Mouse (Mus musculus): Measurements from ENCODE around the gene Tatdn2. TPM values are rescaled to one million over a fixed set of nuclear protein-coding genes. Genes with fewer than 3 reads are reported as not detected.

The Tatdn2 gene
- polyA plus RNA-seq, 1 experiment from 2014 or later, result 0.97 TPM

DNA sequence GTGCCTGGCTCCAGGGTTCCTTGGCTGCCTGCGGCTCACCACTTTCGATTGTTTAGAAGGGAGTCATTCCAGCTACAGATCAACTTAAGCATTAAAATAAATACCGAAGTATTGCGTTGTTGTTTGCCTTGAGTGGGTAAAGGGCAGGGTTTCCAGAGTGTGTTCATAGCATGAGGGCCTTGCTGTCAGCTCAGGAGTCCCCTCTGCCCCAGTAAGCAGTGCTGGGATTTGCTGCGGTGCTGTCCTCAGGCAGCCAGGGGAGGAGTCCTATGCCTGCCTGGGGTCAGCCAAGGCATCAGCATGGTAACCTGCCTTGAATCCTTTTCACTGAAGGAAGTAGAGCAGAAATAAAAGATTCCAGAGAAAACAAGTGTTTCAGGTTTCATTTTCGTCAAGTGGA, 40.0 kb upstream of the Tatdn2 start:
- WGBS, result 90% methylated on average over 6 of the region's 6 CpGs
- Histone ChIP-seq H3K9ac (ENCODE audit: low read length) (no peak overlapping the region), H3K36me3 (ENCODE audit: control insufficient read depth, insufficient read depth, low read length) (no peaks in the 10 kb centered on the region), H3K27me3 (ENCODE audit: control insufficient read depth, insufficient read depth, low read length) (no peaks in the 10 kb centered on the region), H3K4me2 (ENCODE audit: low read depth) (no peak overlapping the region), H3K9me3 (ENCODE audit: control insufficient read depth, low read length) (no peaks in the 10 kb centered on the region), H3K27ac (ENCODE audit: low read depth, low read length) (no peak overlapping the region), H3K4me3 (ENCODE audit: low read depth, low read length) (no peak overlapping the region), H3K4me1 (ENCODE audit: control insufficient read depth, insufficient read depth, low read length) (no peaks in the 10 kb centered on the region)
- ATAC-seq (ENCODE audit: insufficient read depth, low FRiP score, low TSS enrichment), result no peak
- DNase-seq (ENCODE audit: low spot score), result no peak

- Histone ChIP-seq H3K36me3 (ENCODE audit: control insufficient read depth, insufficient read depth, low read length) (no peaks in the 10 kb centered on the region), H3K9me3 (ENCODE audit: control insufficient read depth, low read length) (no peaks in the 10 kb centered on the region), H3K27ac (ENCODE audit: low read depth, low read length) (no peak overlapping the region), H3K4me3 (ENCODE audit: low read depth, low read length) (no peak overlapping the region), H3K4me2 (ENCODE audit: low read depth) (no peak overlapping the region), H3K27me3 (ENCODE audit: control insufficient read depth, insufficient read depth, low read length) (no peaks in the 10 kb centered on the region), H3K4me1 (ENCODE audit: control insufficient read depth, insufficient read depth, low read length) (no peaks in the 10 kb centered on the region), H3K9ac (ENCODE audit: low read length) (no peak overlapping the region)
- ATAC-seq (ENCODE audit: insufficient read depth, low FRiP score, low TSS enrichment) (no peak), DNase-seq (ENCODE audit: low spot score) (no peak)
- WGBS, result 71% methylated on average over 3 of the region's 3 CpGs
Observed at GRCm38 (mm10) chr6:113658226-113658625, 38.6 kb upstream of the Tatdn2 start.

DNA sequence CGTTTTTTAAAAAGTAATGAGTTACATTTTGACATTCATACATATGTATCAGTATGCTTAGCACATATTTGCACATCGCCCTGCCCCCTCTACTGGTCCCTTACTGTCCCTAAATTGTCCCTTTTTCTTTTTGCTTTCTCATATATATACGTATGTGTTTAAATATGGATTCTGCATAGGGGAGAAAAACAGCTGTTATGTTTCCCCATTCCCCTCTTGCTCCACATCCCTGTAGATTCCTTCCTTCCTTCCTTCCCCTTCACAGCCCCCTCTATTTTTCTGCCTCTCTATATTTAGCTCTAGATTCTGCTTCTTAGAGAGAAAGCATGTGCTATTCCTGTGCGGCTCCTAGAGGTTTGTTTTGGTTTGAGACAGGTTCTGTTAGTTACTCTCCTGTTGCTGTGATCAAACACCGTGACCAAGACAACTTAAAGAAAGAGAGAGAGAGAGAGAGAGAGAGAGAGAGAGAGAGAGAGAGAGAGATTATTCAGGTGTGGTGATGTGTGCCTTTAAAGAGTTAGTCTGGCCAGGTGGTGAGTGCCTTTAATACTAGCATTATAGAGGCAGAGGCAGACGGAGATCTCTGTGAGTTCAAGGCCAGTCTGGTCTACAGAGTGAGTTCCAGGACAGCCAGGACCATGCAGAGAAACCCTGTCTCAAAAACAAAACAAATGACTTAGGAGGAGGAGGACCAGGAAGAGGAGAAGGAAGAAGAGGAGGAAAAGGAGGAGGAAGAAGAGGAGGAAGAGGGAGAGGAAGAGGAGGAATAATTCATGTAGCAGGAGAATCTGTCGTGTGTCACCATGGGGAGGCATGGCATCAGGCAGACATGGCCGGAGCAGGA, 37.0 kb upstream of the Tatdn2 start:
- no peak for DNase-seq (ENCODE audit: low spot score)
- H3K4me3 ChIP-seq (ENCODE audit: low read depth, low read length), result no peak overlapping the region
- H3K27me3 ChIP-seq (ENCODE audit: control insufficient read depth, insufficient read depth, low read length), result no peaks in the 10 kb centered on the region
- H3K4me1 ChIP-seq (ENCODE audit: control insufficient read depth, insufficient read depth, low read length), result no peaks in the 10 kb centered on the region
- H3K27ac ChIP-seq (ENCODE audit: low read depth, low read length), result no peak overlapping the region
- WGBS, result 81% methylated on average over 8 of the region's 8 CpGs
- no peaks in the 10 kb centered on the region for H3K36me3 ChIP-seq (ENCODE audit: control insufficient read depth, insufficient read depth, low read length)
- no peak overlapping the region for H3K4me2 ChIP-seq (ENCODE audit: low read depth)
- no peak for ATAC-seq (ENCODE audit: insufficient read depth, low FRiP score, low TSS enrichment)
- no peak overlapping the region for H3K9ac ChIP-seq (ENCODE audit: low read length)
- no peaks in the 10 kb centered on the region for H3K9me3 ChIP-seq (ENCODE audit: control insufficient read depth, low read length)

DNA sequence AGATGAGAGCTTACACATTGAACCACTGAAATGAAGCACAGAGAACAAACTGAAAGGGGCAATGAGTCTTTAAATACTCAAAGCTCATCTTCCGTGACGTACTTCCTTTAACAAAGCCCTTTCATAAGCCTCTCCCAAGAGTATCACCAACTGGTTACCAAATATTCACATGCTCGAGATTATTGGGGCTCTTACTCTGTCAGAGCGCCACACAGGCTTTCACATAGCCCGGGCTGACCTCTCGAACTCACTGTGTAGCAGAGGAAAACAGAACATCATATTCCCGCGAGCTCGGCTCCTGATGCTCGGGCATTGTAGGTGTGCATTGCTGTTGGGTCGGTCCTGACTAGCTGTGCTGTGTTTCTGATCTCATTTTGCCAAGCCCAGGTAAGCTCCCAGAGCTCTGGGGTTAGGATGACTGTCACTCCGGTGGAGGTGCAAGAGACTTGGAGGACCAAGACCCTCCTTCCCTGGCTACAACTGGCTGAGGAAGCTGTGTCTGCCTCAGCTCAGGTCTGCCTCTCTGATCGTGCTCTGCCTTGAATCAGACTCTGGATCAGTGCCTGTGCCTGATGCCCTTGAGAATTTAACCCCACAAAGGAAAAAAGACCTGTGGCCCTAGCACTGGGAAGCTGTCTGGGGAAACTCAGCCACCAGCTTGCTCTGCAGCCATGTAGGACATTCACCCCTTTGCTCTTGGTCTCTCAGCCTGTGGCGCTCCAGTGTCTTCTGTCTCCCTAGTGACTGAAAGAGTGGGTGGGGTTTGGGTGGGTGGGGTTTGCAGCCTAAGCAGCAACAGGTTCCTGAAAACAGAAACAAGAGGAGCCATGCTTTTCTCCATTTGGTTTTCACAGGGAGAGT, 36.1 kb upstream of the Tatdn2 start:
- ATAC-seq (ENCODE audit: insufficient read depth, low FRiP score, low TSS enrichment) (no peak), DNase-seq (ENCODE audit: low spot score) (no peak)
- Histone ChIP-seq H3K9me3 (ENCODE audit: control insufficient read depth, low read length) (no peaks in the 10 kb centered on the region), H3K9ac (ENCODE audit: low read length) (no peak overlapping the region), H3K4me2 (ENCODE audit: low read depth) (no peak overlapping the region), H3K4me1 (ENCODE audit: control insufficient read depth, insufficient read depth, low read length) (no peaks in the 10 kb centered on the region), H3K4me3 (ENCODE audit: low read depth, low read length) (no peak overlapping the region), H3K27ac (ENCODE audit: low read depth, low read length) (no peak overlapping the region), H3K27me3 (ENCODE audit: control insufficient read depth, insufficient read depth, low read length) (no peaks in the 10 kb centered on the region), H3K36me3 (ENCODE audit: control insufficient read depth, insufficient read depth, low read length) (no peaks in the 10 kb centered on the region)
- 76% methylated on average over 14 of the region's 14 CpGs for WGBS

DNA sequence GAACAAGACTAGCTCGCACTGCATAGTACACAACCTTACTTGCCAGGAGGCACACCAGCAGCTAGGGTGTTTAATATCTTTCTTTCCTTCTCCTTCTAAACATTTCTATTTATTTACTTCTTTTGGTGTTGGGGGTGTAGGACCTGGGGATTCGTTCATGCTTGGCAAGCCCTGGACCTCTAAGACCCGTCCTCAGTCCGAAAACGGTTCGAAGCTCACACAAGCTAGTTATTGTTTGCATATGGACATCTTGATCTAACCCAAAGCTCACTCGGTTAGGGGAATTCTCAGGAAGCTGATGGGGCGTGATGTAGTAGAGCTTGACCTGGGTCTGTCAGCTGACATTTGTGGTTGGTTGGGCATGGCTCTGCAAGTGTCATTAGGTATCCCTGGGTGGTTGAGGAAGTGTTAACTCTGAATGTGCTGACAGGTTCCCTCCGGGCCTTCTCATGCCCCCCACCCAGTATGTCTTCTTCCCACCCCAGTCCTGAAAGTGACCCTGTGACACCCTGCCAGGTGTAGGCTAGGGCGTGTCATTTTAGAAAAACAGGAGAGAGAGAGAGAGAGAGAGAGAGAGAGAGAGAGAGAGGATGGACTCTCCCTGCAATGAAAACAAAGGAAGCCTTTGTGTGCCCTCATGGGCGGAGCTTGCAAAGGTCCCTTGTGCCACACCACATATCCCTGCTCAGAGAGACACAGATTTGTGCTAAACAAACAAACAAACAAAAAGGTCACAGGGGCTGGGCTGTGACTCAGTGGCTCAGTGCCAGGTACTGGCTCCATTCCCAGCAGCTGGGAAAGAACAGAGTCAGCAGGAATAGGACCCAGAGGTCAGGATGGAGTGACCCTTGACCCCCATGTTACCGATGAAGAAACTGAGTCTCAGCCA, 35.3 kb upstream of the Tatdn2 start:
- no peaks in the 10 kb centered on the region for H3K36me3 ChIP-seq (ENCODE audit: control insufficient read depth, insufficient read depth, low read length)
- no peak overlapping the region for H3K4me3 ChIP-seq (ENCODE audit: low read depth, low read length)
- H3K4me1 ChIP-seq (ENCODE audit: control insufficient read depth, insufficient read depth, low read length), result no peaks in the 10 kb centered on the region
- no peak overlapping the region for H3K4me2 ChIP-seq (ENCODE audit: low read depth)
- no peak overlapping the region for H3K27ac ChIP-seq (ENCODE audit: low read depth, low read length)
- no peaks in the 10 kb centered on the region for H3K9me3 ChIP-seq (ENCODE audit: control insufficient read depth, low read length)
- H3K9ac ChIP-seq (ENCODE audit: low read length), result no peak overlapping the region
- H3K27me3 ChIP-seq (ENCODE audit: control insufficient read depth, insufficient read depth, low read length), result no peaks in the 10 kb centered on the region
- WGBS, result 52% methylated on average over 12 of the region's 12 CpGs
- DNase-seq (ENCODE audit: low spot score), result no peak
- ATAC-seq (ENCODE audit: insufficient read depth, low FRiP score, low TSS enrichment), result no peak

- ATAC-seq (ENCODE audit: insufficient read depth, low FRiP score, low TSS enrichment) (no peak), DNase-seq (ENCODE audit: low spot score) (no peak)
- no peak overlapping the region for H3K4me2 ChIP-seq (ENCODE audit: low read depth)
- no peaks in the 10 kb centered on the region for H3K36me3 ChIP-seq (ENCODE audit: control insufficient read depth, insufficient read depth, low read length)
- no peaks in the 10 kb centered on the region for H3K4me1 ChIP-seq (ENCODE audit: control insufficient read depth, insufficient read depth, low read length)
- no peak overlapping the region for H3K9ac ChIP-seq (ENCODE audit: low read length)
- no peak overlapping the region for H3K4me3 ChIP-seq (ENCODE audit: low read depth, low read length)
- no peaks in the 10 kb centered on the region for H3K27me3 ChIP-seq (ENCODE audit: control insufficient read depth, insufficient read depth, low read length)
- no peaks in the 10 kb centered on the region for H3K9me3 ChIP-seq (ENCODE audit: control insufficient read depth, low read length)
- H3K27ac ChIP-seq (ENCODE audit: low read depth, low read length), result no peak overlapping the region
- WGBS, result 94% methylated on average over 8 of the region's 8 CpGs
Observed at GRCm38 (mm10) chr6:113662964-113663700, 33.7 kb upstream of the Tatdn2 start.

DNA sequence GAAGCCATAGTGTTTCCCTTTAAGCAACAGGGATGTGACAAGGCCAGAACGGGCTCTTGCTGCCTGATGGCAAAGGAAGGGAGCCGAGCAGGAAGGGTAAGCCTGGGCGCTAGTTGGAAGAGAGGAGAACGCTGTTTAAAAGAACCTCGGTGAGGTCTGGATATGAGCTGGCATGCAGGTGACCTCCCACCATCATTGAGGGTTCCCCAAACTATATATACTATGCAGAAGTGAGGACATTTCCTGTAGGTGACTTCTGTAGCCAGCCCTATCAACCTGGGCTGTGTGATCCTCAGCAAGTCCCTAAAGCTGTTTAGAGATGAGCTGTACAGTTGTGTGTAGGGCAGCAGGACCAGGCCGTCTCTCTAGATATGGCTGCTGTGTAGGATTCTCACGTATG, 32.5 kb upstream of the Tatdn2 start:
- no peak overlapping the region for H3K4me3 ChIP-seq (ENCODE audit: low read depth, low read length)
- 85% methylated on average over 7 of the region's 7 CpGs for WGBS
- no peak for DNase-seq (ENCODE audit: low spot score)
- H3K4me1 ChIP-seq (ENCODE audit: control insufficient read depth, insufficient read depth, low read length), result 0 out of 2 replicates have a peak, but pooled peaks cover 2% of the 10 kb centered on the region
- H3K27me3 ChIP-seq (ENCODE audit: control insufficient read depth, insufficient read depth, low read length), result no peaks in the 10 kb centered on the region
- no peak for ATAC-seq (ENCODE audit: insufficient read depth, low FRiP score, low TSS enrichment)
- no peaks in the 10 kb centered on the region for H3K9me3 ChIP-seq (ENCODE audit: control insufficient read depth, low read length)
- no peak overlapping the region for H3K9ac ChIP-seq (ENCODE audit: low read length)
- H3K4me2 ChIP-seq (ENCODE audit: low read depth), result no peak overlapping the region
- no peaks in the 10 kb centered on the region for H3K36me3 ChIP-seq (ENCODE audit: control insufficient read depth, insufficient read depth, low read length)
- no peak overlapping the region for H3K27ac ChIP-seq (ENCODE audit: low read depth, low read length)

DNA sequence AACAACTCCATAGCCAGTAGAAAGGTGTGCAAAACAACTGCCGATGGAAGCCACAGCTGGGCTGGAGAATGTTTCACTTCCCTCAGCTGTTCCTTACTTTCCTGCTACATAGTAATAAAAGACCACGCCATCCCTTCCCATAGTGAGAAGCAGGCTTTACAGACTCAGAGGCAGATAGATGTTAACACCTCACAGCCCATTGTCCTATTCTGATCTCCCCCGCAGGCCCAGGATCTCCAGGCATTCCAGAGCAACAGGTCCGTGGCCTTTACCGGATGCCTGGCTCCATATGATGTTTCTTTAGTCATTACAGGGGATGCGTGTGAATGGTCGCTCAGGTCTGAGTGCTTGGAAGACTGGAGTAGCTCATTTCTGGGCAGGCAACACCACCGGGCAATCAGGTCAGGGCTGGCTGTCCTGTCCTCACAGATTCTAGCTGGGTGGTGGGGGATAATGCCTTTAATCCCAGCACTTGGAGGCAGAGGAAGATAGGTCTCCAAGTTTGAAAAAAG, 29.2 kb upstream of the Tatdn2 start:
- no peak for DNase-seq (ENCODE audit: low spot score)
- Histone ChIP-seq H3K9me3 (ENCODE audit: control insufficient read depth, low read length) (no peaks in the 10 kb centered on the region), H3K4me3 (ENCODE audit: low read depth, low read length) (no peak overlapping the region), H3K4me2 (ENCODE audit: low read depth) (no peak overlapping the region), H3K9ac (ENCODE audit: low read length) (no peak overlapping the region), H3K27ac (ENCODE audit: low read depth, low read length) (no peak overlapping the region), H3K4me1 (ENCODE audit: control insufficient read depth, insufficient read depth, low read length) (0 out of 2 replicates have a peak, but pooled peaks cover 2% of the 10 kb centered on the region), H3K27me3 (ENCODE audit: control insufficient read depth, insufficient read depth, low read length) (no peaks in the 10 kb centered on the region), H3K36me3 (ENCODE audit: control insufficient read depth, insufficient read depth, low read length) (no peaks in the 10 kb centered on the region)
- WGBS, result 57% methylated on average over 8 of the region's 8 CpGs
- no peak for ATAC-seq (ENCODE audit: insufficient read depth, low FRiP score, low TSS enrichment)

Measured in neural tube, embryonic 11.5 days (tissue).